Mouse (Mus musculus): ENCODE measurements around the gene Wdr20.

GRCm38 (mm10) chr12:110801876-110802464 lies 64.2 kb downstream of the Wdr20 start:
- TF ChIP-seq CTCF (IDR thresholded peaks at IDR 0.05; ENCODE audit: control insufficient read depth, insufficient read depth, insufficient replicate concordance, low read depth, low read length) (no peak), POLR2A (IDR thresholded peaks at IDR 0.05; ENCODE audit: control insufficient read depth, low read depth, low read length) (no peak; the same call in 1 of the 2 replicates)

All from testis, adult 2 months (tissue).